Mouse (Mus musculus): Measurements from ENCODE around the gene Gm9887. TPM values are rescaled to one million over a fixed set of nuclear protein-coding genes. Genes with fewer than 3 reads are reported as not detected.

Gene Gm9887
- polyA plus RNA-seq (2014; fragmentation: Illumina TruSeq; extraction: RNeasy Lipid Tissue Mini Kit (QIAGEN cat#74804); ENCODE audit: low replicate concordance), result not detected

GRCm38 (mm10) chr12:69371854-69372671 lies at the start of gene Gm9887, which contains the start of gene Arf6:
TSS of gene Gm9887 (minus strand) at chr12:69372458.
TSS of gene Arf6 (plus strand) at chr12:69372150.

GRCm38 (mm10) chr12:69356546-69357299 lies 15.5 kb downstream of the Gm9887 start, which contains the start of gene Nemf:
TSS of gene Nemf (minus strand) at chr12:69357165.

Other genes with a start within 250 kb of the Gm9887 start
- gene Rps29, start 213.3 kb downstream of the Gm9887 start, polyA plus RNA-seq (2014; fragmentation: Illumina TruSeq; extraction: RNeasy Lipid Tissue Mini Kit (QIAGEN cat#74804); ENCODE audit: low replicate concordance), result 40.1 TPM
- gene Lrr1, start 203.6 kb downstream of the Gm9887 start, polyA plus RNA-seq (2014; fragmentation: Illumina TruSeq; extraction: RNeasy Lipid Tissue Mini Kit (QIAGEN cat#74804); ENCODE audit: low replicate concordance), result 5.9 TPM
- gene Rpl36al, start 188.4 kb downstream of the Gm9887 start, polyA plus RNA-seq (2014; fragmentation: Illumina TruSeq; extraction: RNeasy Lipid Tissue Mini Kit (QIAGEN cat#74804); ENCODE audit: low replicate concordance), result 92.1 TPM
- 172 TPM for gene Mgat2, start 188.3 kb downstream of the Gm9887 start, polyA plus RNA-seq (2014; fragmentation: Illumina TruSeq; extraction: RNeasy Lipid Tissue Mini Kit (QIAGEN cat#74804); ENCODE audit: low replicate concordance)
- gene Gm49383, start 175.4 kb downstream of the Gm9887 start, polyA plus RNA-seq (2014; fragmentation: Illumina TruSeq; extraction: RNeasy Lipid Tissue Mini Kit (QIAGEN cat#74804); ENCODE audit: low replicate concordance), result 2.0 TPM
- gene Dnaaf2, start 174.0 kb downstream of the Gm9887 start, polyA plus RNA-seq (2014; fragmentation: Illumina TruSeq; extraction: RNeasy Lipid Tissue Mini Kit (QIAGEN cat#74804); ENCODE audit: low replicate concordance), result 1.4 TPM
- gene Gm49384, start 168.2 kb downstream of the Gm9887 start, polyA plus RNA-seq (2014; fragmentation: Illumina TruSeq; extraction: RNeasy Lipid Tissue Mini Kit (QIAGEN cat#74804); ENCODE audit: low replicate concordance), result 13.1 TPM
- 7.4 TPM for gene Pole2, start 144.3 kb downstream of the Gm9887 start, polyA plus RNA-seq (2014; fragmentation: Illumina TruSeq; extraction: RNeasy Lipid Tissue Mini Kit (QIAGEN cat#74804); ENCODE audit: low replicate concordance)
- gene Klhdc1, start 131.3 kb downstream of the Gm9887 start, polyA plus RNA-seq (2014; fragmentation: Illumina TruSeq; extraction: RNeasy Lipid Tissue Mini Kit (QIAGEN cat#74804); ENCODE audit: low replicate concordance), result 3.2 TPM
- gene Klhdc2, start 75.8 kb downstream of the Gm9887 start, polyA plus RNA-seq (2014; fragmentation: Illumina TruSeq; extraction: RNeasy Lipid Tissue Mini Kit (QIAGEN cat#74804); ENCODE audit: low replicate concordance), result 50.6 TPM
- 110 TPM for gene Nemf, start 15.3 kb downstream of the Gm9887 start, polyA plus RNA-seq (2014; fragmentation: Illumina TruSeq; extraction: RNeasy Lipid Tissue Mini Kit (QIAGEN cat#74804); ENCODE audit: low replicate concordance)
- 137 TPM for gene Arf6, start 308 bp downstream of the Gm9887 start, polyA plus RNA-seq (2014; fragmentation: Illumina TruSeq; extraction: RNeasy Lipid Tissue Mini Kit (QIAGEN cat#74804); ENCODE audit: low replicate concordance)
- 42.7 TPM for gene Vcpkmt, start 210.6 kb upstream of the Gm9887 start, polyA plus RNA-seq (2014; fragmentation: Illumina TruSeq; extraction: RNeasy Lipid Tissue Mini Kit (QIAGEN cat#74804); ENCODE audit: low replicate concordance)